Mouse (Mus musculus): ENCODE data around the gene Asap2. TPM values are rescaled to one million over a fixed set of nuclear protein-coding genes. Genes with fewer than 3 reads are reported as not detected.

The Asap2 gene
- polyA plus RNA-seq, 1 experiment from 2014 or later = 5.0 TPM

GRCm38 (mm10) chr12:21201485-21202269 is 211.4 kb downstream of the Asap2 start:
- TF ChIP-seq CTCF (IDR thresholded peaks at IDR 0.05; ENCODE audit: low read depth) (no peak), EP300 (optimal IDR thresholded peaks at IDR 0.05) (no peak)
- WGBS = 65% methylated on average over 10 of the region's 10 CpGs

GRCm38 (mm10) chr12:21204701-21205312 is 214.5 kb downstream of the Asap2 start:
- Histone ChIP-seq H3K4me2 (replicated peaks; ENCODE audit: low read depth) (no peak overlapping the region), H3K27ac (replicated peaks) (peak overlapping the region; percentile 67), H3K4me1 (replicated peaks; ENCODE audit: control insufficient read depth, insufficient read depth) (0 out of 2 replicates have a peak, but pooled peaks cover 2% of the 10 kb centered on the region), H3K36me3 (ENCODE audit: control insufficient read depth, insufficient read depth, low read length) (0 out of 2 replicates have a peak, but pooled peaks cover 2% of the 10 kb centered on the region), H3K4me3 (ENCODE audit: low read depth, low read length) (no peak overlapping the region), H3K9ac (ENCODE audit: low read length) (no peak overlapping the region), H3K27me3 (ENCODE audit: control insufficient read depth, insufficient read depth, low read length) (no peaks in the 10 kb centered on the region), H3K9me3 (ENCODE audit: control insufficient read depth, low read length) (no peaks in the 10 kb centered on the region)
- peak; percentile 71 for ATAC-seq (ENCODE audit: low FRiP score, low TSS enrichment)
- DNase-seq (ENCODE audit: low spot score) = peak; percentile 68
- 22% methylated on average over 11 of the region's 11 CpGs for WGBS
- TF ChIP-seq EP300 (optimal IDR thresholded peaks at IDR 0.05) (no peak), CTCF (IDR thresholded peaks at IDR 0.05; ENCODE audit: low read depth) (no peak)

More at GRCm38 (mm10) chr12:21201485-21202269, 211.4 kb downstream of the Asap2 start:
- Histone ChIP-seq H3K27ac (replicated peaks) (no peak overlapping the region), H3K4me3 (ENCODE audit: low read depth, low read length) (no peak overlapping the region), H3K27me3 (ENCODE audit: control insufficient read depth, insufficient read depth, low read length) (no peaks in the 10 kb centered on the region), H3K9me3 (ENCODE audit: control insufficient read depth, low read length) (no peaks in the 10 kb centered on the region), H3K36me3 (ENCODE audit: control insufficient read depth, insufficient read depth, low read length) (no peaks in the 10 kb centered on the region), H3K4me1 (replicated peaks; ENCODE audit: control insufficient read depth, insufficient read depth) (0 out of 2 replicates have a peak, but pooled peaks cover 2% of the 10 kb centered on the region), H3K4me2 (replicated peaks; ENCODE audit: low read depth) (no peak overlapping the region), H3K9ac (ENCODE audit: low read length) (no peak overlapping the region)
- ATAC-seq (ENCODE audit: low FRiP score, low TSS enrichment) (no peak), DNase-seq (ENCODE audit: low spot score) (no peak)

GRCm38 (mm10) chr12:21205799-21206198 is 215.5 kb downstream of the Asap2 start:
- peak; percentile 46 for ATAC-seq (ENCODE audit: low FRiP score, low TSS enrichment)
- no peak for DNase-seq (ENCODE audit: low spot score)
- 76% methylated on average over 4 of the region's 4 CpGs for WGBS
- TF ChIP-seq CTCF (IDR thresholded peaks at IDR 0.05; ENCODE audit: low read depth) = no peak
- no peak for TF ChIP-seq EP300 (optimal IDR thresholded peaks at IDR 0.05)
- H3K27ac ChIP-seq (replicated peaks) = no peak overlapping the region; the same call in 1 of the 2 replicates
- 0 out of 2 replicates have a peak, but pooled peaks cover 2% of the 10 kb centered on the region for H3K4me1 ChIP-seq (replicated peaks; ENCODE audit: control insufficient read depth, insufficient read depth)
- 0 out of 2 replicates have a peak, but pooled peaks cover 2% of the 10 kb centered on the region for H3K36me3 ChIP-seq (ENCODE audit: control insufficient read depth, insufficient read depth, low read length)
- no peaks in the 10 kb centered on the region for H3K27me3 ChIP-seq (ENCODE audit: control insufficient read depth, insufficient read depth, low read length)
- no peak overlapping the region for H3K4me3 ChIP-seq (ENCODE audit: low read depth, low read length)
- no peak overlapping the region for H3K4me2 ChIP-seq (replicated peaks; ENCODE audit: low read depth)
- H3K9me3 ChIP-seq (ENCODE audit: control insufficient read depth, low read length) = no peaks in the 10 kb centered on the region
- H3K9ac ChIP-seq (ENCODE audit: low read length) = no peak overlapping the region

- Histone ChIP-seq H3K27me3 (ENCODE audit: control insufficient read depth, insufficient read depth, low read length) (no peaks in the 10 kb centered on the region), H3K4me2 (replicated peaks; ENCODE audit: low read depth) (no peak overlapping the region), H3K36me3 (ENCODE audit: control insufficient read depth, insufficient read depth, low read length) (0 out of 2 replicates have a peak, but pooled peaks cover 2% of the 10 kb centered on the region), H3K4me1 (replicated peaks; ENCODE audit: control insufficient read depth, insufficient read depth) (0 out of 2 replicates have a peak, but pooled peaks cover 2% of the 10 kb centered on the region), H3K9ac (ENCODE audit: low read length) (no peak overlapping the region), H3K9me3 (ENCODE audit: control insufficient read depth, low read length) (no peaks in the 10 kb centered on the region), H3K4me3 (ENCODE audit: low read depth, low read length) (no peak overlapping the region), H3K27ac (replicated peaks) (no peak overlapping the region)
- ATAC-seq (ENCODE audit: low FRiP score, low TSS enrichment) (no peak), DNase-seq (ENCODE audit: low spot score) (no peak)
- WGBS = 85% methylated on average over 5 of the region's 5 CpGs
- TF ChIP-seq EP300 (optimal IDR thresholded peaks at IDR 0.05) (no peak), CTCF (IDR thresholded peaks at IDR 0.05; ENCODE audit: low read depth) (no peak)
Measured at GRCm38 (mm10) chr12:21207422-21207821, 217.2 kb downstream of the Asap2 start.

- Histone ChIP-seq H3K4me3 (ENCODE audit: low read depth, low read length) (no peak overlapping the region), H3K27me3 (ENCODE audit: control insufficient read depth, insufficient read depth, low read length) (no peaks in the 10 kb centered on the region), H3K9ac (ENCODE audit: low read length) (no peak overlapping the region), H3K4me2 (replicated peaks; ENCODE audit: low read depth) (no peak overlapping the region), H3K9me3 (ENCODE audit: control insufficient read depth, low read length) (no peaks in the 10 kb centered on the region), H3K36me3 (ENCODE audit: control insufficient read depth, insufficient read depth, low read length) (0 out of 2 replicates have a peak, but pooled peaks cover 2% of the 10 kb centered on the region), H3K27ac (replicated peaks) (0 out of 2 replicates have a peak overlapping the region, but pooled peaks have one; percentile 13), H3K4me1 (replicated peaks; ENCODE audit: control insufficient read depth, insufficient read depth) (0 out of 2 replicates have a peak, but pooled peaks cover 2% of the 10 kb centered on the region)
- TF ChIP-seq EP300 (optimal IDR thresholded peaks at IDR 0.05) (no peak), CTCF (IDR thresholded peaks at IDR 0.05; ENCODE audit: low read depth) (no peak)
- DNase-seq (ENCODE audit: low spot score) (no peak), ATAC-seq (ENCODE audit: low FRiP score, low TSS enrichment) (no peak)
- 75% methylated on average over 11 of the region's 11 CpGs for WGBS
Measured at GRCm38 (mm10) chr12:21208172-21208795, 218.0 kb downstream of the Asap2 start.

Measured in stomach, postnatal 0 days (tissue).